Mouse (Mus musculus) liver, embryonic 12.5 days (tissue): ENCODE measurements around the gene Kcnh2. TPM values are rescaled to one million over a fixed set of nuclear protein-coding genes. Genes with fewer than 3 reads are reported as not detected.

Experiments
- ATAC-seq: fragments of 200-750 bp; cut with Nextera tagmentation; 2 replicates; pipeline ENCODE4 v1.8.0; 2017; ENCODE audit warnings: moderate number of reproducible peaks, mild to moderate bottlenecking, moderate library complexity
- H3K27ac ChIP-seq: fragments of 300-500 bp; sonication (generic); 2 replicates; pipeline ENCODE4 v1.5.1; 2016; ENCODE audit warnings: mild to moderate bottlenecking
- H3K27me3 ChIP-seq: fragments of 300-500 bp; sonication (generic); replicated peaks from 2 replicates; pipeline ENCODE4 v1.6.1; 2016; ENCODE audit warnings: mild to moderate bottlenecking, moderate library complexity
- H3K36me3 ChIP-seq: fragments of 300-500 bp; sonication (generic); 2 replicates; pipeline ENCODE4 v1.6.1; 2016; ENCODE audit warnings: mild to moderate bottlenecking, moderate library complexity
- H3K4me1 ChIP-seq: fragments of 300-500 bp; sonication (generic); 2 replicates; pipeline ENCODE4 v1.6.1; 2016
- H3K4me2 ChIP-seq: fragments of 300-500 bp; sonication (generic); 2 replicates; pipeline ENCODE4 v1.6.1; 2016; ENCODE audit warnings: mild to moderate bottlenecking, moderate library complexity
- H3K4me3 ChIP-seq: fragments of 300-500 bp; sonication (generic); 2 replicates; pipeline ENCODE4 v1.5.1; 2016; ENCODE audit warnings: mild to moderate bottlenecking, moderate library complexity
- H3K9ac ChIP-seq: fragments of 300-500 bp; sonication (generic); 2 replicates; pipeline ENCODE4 v1.6.1; 2016; ENCODE audit warnings: mild to moderate bottlenecking, moderate library complexity
- H3K9me3 ChIP-seq: fragments of 300-500 bp; sonication (generic); replicated peaks from 2 replicates; pipeline ENCODE4 v1.6.1; 2016; ENCODE audit warnings: mild to moderate bottlenecking, moderate library complexity
- WGBS: fragments of 180-500 bp; shearing (Covaris S2); methylation state at CpG from one replicate; pipeline ENCODE4 v1.1.7; 2016; ENCODE audit not compliant: insufficient replicate concordance; 5-methylcytosine and 5-hydroxymethylcytosine counted together
- polyA plus RNA-seq: library from polyadenylated mRNA; unstranded; fragments of >200 nt; fragmentation: Nextera tagmentation; extraction: Ambion mirVana; gene quantifications from 2 replicates; pipeline ENCODE4 v1.2.1, GENCODE M21; 2016

The Kcnh2 gene
- polyA plus RNA-seq, 1 experiment from 2014 or later: 0.89 TPM

GRCm38 (mm10) chr5:24387264-24388241 lies 36.1 kb upstream of the Kcnh2 start:
- ATAC-seq: no peak
- no peak overlapping the region for H3K27ac ChIP-seq
- peaks cover 67% of the 10 kb centered on the region for H3K27me3 ChIP-seq
- WGBS: 3% methylated on average over 73 of the region's 73 CpGs
- H3K36me3 ChIP-seq: no peaks in the 10 kb centered on the region
- H3K4me1 ChIP-seq: peaks cover 47% of the 10 kb centered on the region
- peak overlapping the region; percentile 53 for H3K9ac ChIP-seq
- no peaks in the 10 kb centered on the region for H3K9me3 ChIP-seq
- peak overlapping the region; percentile 40 for H3K4me3 ChIP-seq
- peak overlapping the region; percentile 70 for H3K4me2 ChIP-seq

- no peak overlapping the region for H3K9ac ChIP-seq
- 72% methylated on average over 10 of the region's 10 CpGs for WGBS
- ATAC-seq: no peak
- no peak overlapping the region for H3K4me2 ChIP-seq
- no peaks in the 10 kb centered on the region for H3K9me3 ChIP-seq
- no peak overlapping the region for H3K4me3 ChIP-seq
- H3K36me3 ChIP-seq: no peaks in the 10 kb centered on the region
- peaks cover 47% of the 10 kb centered on the region for H3K4me1 ChIP-seq
- peaks cover 78% of the 10 kb centered on the region for H3K27me3 ChIP-seq
- no peak overlapping the region for H3K27ac ChIP-seq
These were observed 34.6 kb upstream of the Kcnh2 start for GRCm38 (mm10) chr5:24385887-24386550.

- peaks cover 81% of the 10 kb centered on the region for H3K27me3 ChIP-seq
These were observed 34.0 kb upstream of the Kcnh2 start for GRCm38 (mm10) chr5:24385374-24385773.

GRCm38 (mm10) chr5:24384407-24384806 lies 33.0 kb upstream of the Kcnh2 start:
- ATAC-seq: no peak

More at GRCm38 (mm10) chr5:24385374-24385773, 34.0 kb upstream of the Kcnh2 start:
- peaks cover 47% of the 10 kb centered on the region for H3K4me1 ChIP-seq
- H3K36me3 ChIP-seq: no peaks in the 10 kb centered on the region
- no peak overlapping the region for H3K4me2 ChIP-seq
- no peak overlapping the region for H3K27ac ChIP-seq
- no peak overlapping the region for H3K9ac ChIP-seq
- no peak overlapping the region for H3K4me3 ChIP-seq
- H3K9me3 ChIP-seq: no peaks in the 10 kb centered on the region
- no peak for ATAC-seq
- WGBS: 77% methylated on average over 5 of the region's 5 CpGs

GRCm38 (mm10) chr5:24383026-24383859 lies 31.8 kb upstream of the Kcnh2 start:
- Histone ChIP-seq H3K9ac (peak overlapping the region; percentile 64), H3K27me3 (peaks cover 81% of the 10 kb centered on the region), H3K4me2 (peak overlapping the region; percentile 87), H3K27ac (peak overlapping the region; percentile 28; the same call in 1 of the 2 replicates), H3K4me3 (peak overlapping the region; percentile 63), H3K9me3 (no peaks in the 10 kb centered on the region), H3K36me3 (no peaks in the 10 kb centered on the region), H3K4me1 (peaks cover 34% of the 10 kb centered on the region)
- WGBS: 2% methylated on average over 34 of the region's 34 CpGs
- peak; percentile 94 for ATAC-seq

More at GRCm38 (mm10) chr5:24384407-24384806, 33.0 kb upstream of the Kcnh2 start:
- Histone ChIP-seq H3K4me1 (peaks cover 43% of the 10 kb centered on the region), H3K9ac (no peak overlapping the region), H3K27me3 (peaks cover 81% of the 10 kb centered on the region), H3K9me3 (no peaks in the 10 kb centered on the region), H3K36me3 (no peaks in the 10 kb centered on the region), H3K4me3 (no peak overlapping the region), H3K27ac (no peak overlapping the region), H3K4me2 (peak overlapping the region; percentile 87; the same call in 1 of the 2 replicates)
- 27% methylated on average over 6 of the region's 6 CpGs for WGBS

GRCm38 (mm10) chr5:24381988-24382387 lies 30.6 kb upstream of the Kcnh2 start:
- H3K4me2 ChIP-seq: no peak overlapping the region
- no peaks in the 10 kb centered on the region for H3K9me3 ChIP-seq
- peaks cover 80% of the 10 kb centered on the region for H3K27me3 ChIP-seq
- H3K4me3 ChIP-seq: no peak overlapping the region
- H3K4me1 ChIP-seq: peaks cover 23% of the 10 kb centered on the region
- no peak overlapping the region for H3K9ac ChIP-seq
- no peaks in the 10 kb centered on the region for H3K36me3 ChIP-seq
- no peak overlapping the region for H3K27ac ChIP-seq
- 58% methylated on average over 2 of the region's 2 CpGs for WGBS
- ATAC-seq: no peak

GRCm38 (mm10) chr5:24381486-24381885 lies 30.1 kb upstream of the Kcnh2 start:
- WGBS: 61% methylated on average over 6 of the region's 6 CpGs
- H3K27me3 ChIP-seq: peaks cover 79% of the 10 kb centered on the region
- no peaks in the 10 kb centered on the region for H3K9me3 ChIP-seq
- H3K9ac ChIP-seq: no peak overlapping the region
- peaks cover 23% of the 10 kb centered on the region for H3K4me1 ChIP-seq
- H3K4me2 ChIP-seq: no peak overlapping the region
- H3K36me3 ChIP-seq: no peaks in the 10 kb centered on the region
- ATAC-seq: no peak
- H3K27ac ChIP-seq: no peak overlapping the region
- H3K4me3 ChIP-seq: no peak overlapping the region

- H3K27me3 ChIP-seq: peaks cover 69% of the 10 kb centered on the region
- no peaks in the 10 kb centered on the region for H3K36me3 ChIP-seq
- H3K4me1 ChIP-seq: peaks cover 23% of the 10 kb centered on the region
- no peak overlapping the region for H3K27ac ChIP-seq
- 63% methylated on average over 4 of the region's 4 CpGs for WGBS
- H3K9me3 ChIP-seq: no peaks in the 10 kb centered on the region
- H3K4me2 ChIP-seq: no peak overlapping the region
- no peak overlapping the region for H3K9ac ChIP-seq
- ATAC-seq: no peak
- H3K4me3 ChIP-seq: no peak overlapping the region
These were observed 29.1 kb upstream of the Kcnh2 start for GRCm38 (mm10) chr5:24380499-24380898.

- no peaks in the 10 kb centered on the region for H3K36me3 ChIP-seq
- H3K4me1 ChIP-seq: peaks cover 20% of the 10 kb centered on the region
- no peak for ATAC-seq
- no peaks in the 10 kb centered on the region for H3K9me3 ChIP-seq
- H3K27ac ChIP-seq: no peak overlapping the region
- no peak overlapping the region for H3K4me2 ChIP-seq
- H3K27me3 ChIP-seq: peaks cover 60% of the 10 kb centered on the region
- no peak overlapping the region for H3K9ac ChIP-seq
- WGBS: 69% methylated on average over 4 of the region's 4 CpGs
- no peak overlapping the region for H3K4me3 ChIP-seq
These were observed 28.1 kb upstream of the Kcnh2 start for GRCm38 (mm10) chr5:24379501-24379900.

GRCm38 (mm10) chr5:24378700-24379099 lies 27.3 kb upstream of the Kcnh2 start:
- 55% methylated on average over 2 of the region's 2 CpGs for WGBS
- H3K27ac ChIP-seq: no peak overlapping the region
- no peaks in the 10 kb centered on the region for H3K36me3 ChIP-seq
- H3K9me3 ChIP-seq: no peaks in the 10 kb centered on the region
- no peak overlapping the region for H3K9ac ChIP-seq
- H3K4me1 ChIP-seq: peaks cover 12% of the 10 kb centered on the region
- no peak for ATAC-seq
- H3K27me3 ChIP-seq: peaks cover 58% of the 10 kb centered on the region
- no peak overlapping the region for H3K4me3 ChIP-seq
- H3K4me2 ChIP-seq: no peak overlapping the region

- no peak overlapping the region for H3K9ac ChIP-seq
- H3K4me3 ChIP-seq: no peak overlapping the region
- WGBS: 58% methylated on average over 7 of the region's 7 CpGs
- H3K9me3 ChIP-seq: no peaks in the 10 kb centered on the region
- H3K4me1 ChIP-seq: no peaks in the 10 kb centered on the region
- H3K4me2 ChIP-seq: no peak overlapping the region
- no peak for ATAC-seq
- H3K27me3 ChIP-seq: peaks cover 52% of the 10 kb centered on the region
- no peak overlapping the region for H3K27ac ChIP-seq
- H3K36me3 ChIP-seq: no peaks in the 10 kb centered on the region
These were observed 23.4 kb upstream of the Kcnh2 start for GRCm38 (mm10) chr5:24374666-24375328.
